Mouse (Mus musculus) frontal cortex, postnatal 36 days (tissue): ENCODE measurements around the gene Sp2.

ENCODE experiments used
- DNase-seq, 2 experiments: peaks; one replicate each; pipeline ENCODE4 v3.0.0; 2022; ENCODE audit warnings: low spot score in 2 of 2

The Sp2 gene

GRCm38 (mm10) chr11:96995836-96996772 is 13.3 kb upstream of the Sp2 start:
- no peak for DNase-seq

- DNase-seq: no peak
Observed at GRCm38 (mm10) chr11:96995031-96995430, 12.3 kb upstream of the Sp2 start.

- no peak for DNase-seq
Observed at GRCm38 (mm10) chr11:96992722-96993311, 10.1 kb upstream of the Sp2 start.

- no peak for DNase-seq
Observed at GRCm38 (mm10) chr11:96991501-96991900, 8.7 kb upstream of the Sp2 start.

GRCm38 (mm10) chr11:96987873-96988655 is 5.3 kb upstream of the Sp2 start:
- DNase-seq: no peak

GRCm38 (mm10) chr11:96986463-96986862 is 3.7 kb upstream of the Sp2 start:
- no peak for DNase-seq

GRCm38 (mm10) chr11:96984903-96985302 is 2.1 kb upstream of the Sp2 start:
- no peak for DNase-seq

GRCm38 (mm10) chr11:96982355-96982754 is 404 bp downstream of the Sp2 start:
- peak; percentile 80 to 83 for DNase-seq

GRCm38 (mm10) chr11:96981461-96981860 is 1.3 kb downstream of the Sp2 start:
- no peak for DNase-seq

- no peak for DNase-seq
Observed at GRCm38 (mm10) chr11:96980021-96980420, 2.7 kb downstream of the Sp2 start.

- no peak for DNase-seq
Observed at GRCm38 (mm10) chr11:96979329-96979728, 3.4 kb downstream of the Sp2 start.

GRCm38 (mm10) chr11:96978401-96979246 is 4.1 kb downstream of the Sp2 start:
- DNase-seq: no peak

- peak; percentile 99 to 100 for DNase-seq
Observed at GRCm38 (mm10) chr11:96977606-96978400, 5.0 kb downstream of the Sp2 start.

GRCm38 (mm10) chr11:96976911-96977591 is 5.7 kb downstream of the Sp2 start:
- DNase-seq: peak; percentile 74 to 80

- DNase-seq: no peak
Observed at GRCm38 (mm10) chr11:96976379-96976687, 6.4 kb downstream of the Sp2 start.

- DNase-seq: no peak
Observed at GRCm38 (mm10) chr11:96975511-96976378, 7.0 kb downstream of the Sp2 start.

- no peak for DNase-seq
Observed at GRCm38 (mm10) chr11:96974813-96975212, 7.9 kb downstream of the Sp2 start.

- no peak for DNase-seq
Observed at GRCm38 (mm10) chr11:96973426-96973964, 9.3 kb downstream of the Sp2 start.

GRCm38 (mm10) chr11:96972906-96973305 is 9.9 kb downstream of the Sp2 start:
- no peak for DNase-seq
